Mouse (Mus musculus) right cerebral cortex, postnatal 14 days (tissue): ENCODE measurements around the gene Cfap45.
A peak's percentile ranks its signal among the peaks of the same experiment; 100 is the strongest.

ENCODE experiments used
- DNase-seq: peaks from one replicate; pipeline ENCODE4 v3.0.0; 2022

The Cfap45 gene

DNA sequence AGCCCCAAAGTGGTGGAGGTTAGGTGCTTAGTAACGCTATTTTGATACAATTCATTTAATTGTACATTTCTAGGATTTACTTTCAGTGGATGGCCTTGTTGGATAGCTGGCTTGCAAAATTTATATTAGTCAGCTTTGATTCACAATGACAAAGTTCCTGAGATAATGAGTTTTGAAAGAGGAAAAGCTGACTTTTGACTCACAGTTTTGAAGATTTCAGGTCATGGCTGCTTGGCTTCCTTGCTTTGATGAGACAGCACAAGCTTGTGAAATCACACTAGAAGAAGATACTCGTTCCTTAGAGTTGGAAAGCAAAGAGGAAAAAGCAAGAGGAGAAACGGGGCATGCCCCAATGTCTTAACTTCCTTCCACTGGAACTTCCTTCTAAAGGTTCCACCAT lies 45.5 kb downstream of the Cfap45 start:
- no peak for DNase-seq

- DNase-seq, result no peak
Measured at GRCm38 (mm10) chr1:172567758-172568157, 47.2 kb downstream of the Cfap45 start.

GRCm38 (mm10) chr1:172580116-172580515 lies 59.5 kb downstream of the Cfap45 start:
- DNase-seq, result no peak

- DNase-seq, result no peak
Measured at GRCm38 (mm10) chr1:172582436-172582835, 61.8 kb downstream of the Cfap45 start.

GRCm38 (mm10) chr1:172584271-172584670 lies 63.7 kb downstream of the Cfap45 start:
- DNase-seq, result no peak

DNA sequence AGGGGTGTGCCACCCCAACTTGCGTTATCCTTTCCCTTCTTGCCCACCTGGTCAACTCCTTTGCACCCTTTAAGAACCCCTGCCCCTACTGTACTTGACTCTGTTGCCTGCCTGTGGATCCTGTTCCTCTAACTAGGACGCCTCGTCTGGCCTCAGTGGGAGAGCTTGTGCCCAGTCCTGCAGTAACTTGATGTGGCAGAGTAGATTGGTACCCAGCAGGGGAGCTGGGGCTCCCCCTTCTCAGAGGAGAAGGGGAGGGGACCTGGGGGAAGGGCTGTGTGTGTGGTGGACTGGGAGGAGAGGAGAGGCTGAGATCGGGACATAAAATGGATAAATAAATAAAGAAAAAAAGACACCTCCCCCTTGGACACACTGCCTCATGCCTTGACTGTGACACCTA lies 64.4 kb downstream of the Cfap45 start:
- DNase-seq, result no peak

- no peak for DNase-seq
Measured at GRCm38 (mm10) chr1:172585612-172586567, 65.3 kb downstream of the Cfap45 start.

GRCm38 (mm10) chr1:172590385-172590784 lies 69.8 kb downstream of the Cfap45 start, which contains the start of gene Slamf8:
TSS of gene Slamf8 (minus strand) at chr1:172590568.
- peak; percentile 21 for DNase-seq

DNA sequence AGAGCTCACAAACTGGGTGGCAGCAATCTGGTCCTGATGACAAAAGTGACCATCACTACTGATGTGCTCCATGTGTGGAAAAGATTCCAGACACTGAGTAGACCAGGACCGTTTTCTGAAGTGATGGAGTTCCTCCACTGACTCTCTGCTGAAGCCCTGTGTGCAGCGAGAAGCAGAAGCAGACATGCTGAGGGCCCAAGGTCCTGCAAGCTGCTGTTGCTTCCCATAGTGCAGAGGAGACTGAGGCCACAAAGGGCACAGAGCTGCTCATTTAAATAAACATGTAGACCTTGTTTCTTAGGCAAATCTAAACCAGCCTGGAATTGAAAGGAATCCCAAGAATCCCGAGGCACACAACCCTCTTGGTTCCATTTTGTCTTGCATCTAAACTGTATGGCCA lies 72.7 kb downstream of the Cfap45 start:
- no peak for DNase-seq

DNA sequence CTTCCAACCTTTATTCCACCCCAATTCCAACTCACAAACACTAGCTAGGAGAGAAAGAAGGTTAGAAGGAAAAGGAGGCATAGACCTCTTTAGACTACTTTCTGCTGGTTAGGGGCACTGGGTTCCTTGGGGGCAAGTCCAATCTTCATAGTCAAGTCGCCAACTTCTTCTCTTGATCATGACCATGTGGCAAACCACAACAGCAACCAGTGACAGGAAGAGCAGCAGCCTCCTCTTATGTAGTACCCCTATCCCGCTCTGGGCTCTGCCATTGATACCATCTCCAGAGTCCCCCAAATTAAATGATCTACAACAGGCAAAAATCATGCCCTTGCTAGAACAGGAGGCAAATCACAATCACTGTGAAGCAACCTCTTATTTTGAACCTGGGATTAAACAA lies 73.4 kb downstream of the Cfap45 start:
- DNase-seq, result no peak

DNA sequence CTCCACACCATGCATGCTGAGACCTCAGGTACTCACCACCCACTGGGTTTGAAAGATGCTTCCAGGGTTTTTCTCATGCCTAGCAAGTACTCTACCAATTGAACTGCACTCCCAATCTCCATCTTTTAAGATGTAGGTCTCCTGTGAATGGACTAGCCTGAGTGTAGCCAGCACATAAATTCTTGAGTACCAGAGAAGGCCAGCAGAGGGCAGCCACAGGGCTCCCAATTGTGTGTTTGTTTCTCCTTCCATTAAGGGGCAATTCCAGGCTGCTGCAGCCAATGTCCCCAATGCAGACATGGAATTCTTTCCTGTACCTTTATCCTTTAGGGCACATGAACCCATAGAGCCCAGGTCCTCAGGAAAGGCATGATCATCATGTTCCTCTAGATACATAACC lies 73.9 kb downstream of the Cfap45 start:
- DNase-seq, result peak; percentile 42
